Mouse (Mus musculus) intestine, embryonic 14.5 days (tissue): ENCODE data around the gene Ttll11. TPM values are rescaled to one million over a fixed set of nuclear protein-coding genes. Genes with fewer than 3 reads are reported as not detected.

Experiments
- ATAC-seq: fragments of 200-750 bp; cut with Nextera tagmentation; replicated peaks from 2 replicates; pipeline ENCODE4 v1.8.0; 2017; ENCODE audit warnings: low read depth, moderate number of reproducible peaks, moderate TSS enrichment, moderate library complexity; ENCODE audit not compliant: low FRiP score, low TSS enrichment
- DNase-seq: peaks from one replicate; pipeline ENCODE4 v3.0.0-alpha.2; 2018; ENCODE audit warnings: low spot score
- H3K27ac ChIP-seq: fragments of 300-500 bp; sonication (generic); 2 replicates; pipeline ENCODE4 v1.5.1; 2014; ENCODE audit warnings: low read depth, mild to moderate bottlenecking, control low read depth
- H3K27me3 ChIP-seq: fragments of 300-500 bp; sonication (generic); replicated peaks from 2 replicates; pipeline ENCODE4 v1.6.1; 2014; ENCODE audit warnings: low read length, control low read depth; ENCODE audit not compliant: control insufficient read depth, insufficient read depth
- H3K36me3 ChIP-seq: fragments of 300-500 bp; sonication (generic); 2 replicates; pipeline ENCODE4 v1.6.1; 2014; ENCODE audit warnings: low read length, control low read depth; ENCODE audit not compliant: control insufficient read depth, insufficient read depth
- H3K4me1 ChIP-seq: fragments of 300-500 bp; sonication (generic); replicated peaks from 2 replicates; pipeline ENCODE4 v1.6.1; 2014; ENCODE audit warnings: low read length, control low read depth, mixed read lengths; ENCODE audit not compliant: control insufficient read depth, insufficient read depth
- H3K4me2 ChIP-seq: fragments of 300-500 bp; sonication (generic); 2 replicates; pipeline ENCODE4 v1.6.1; 2014; ENCODE audit warnings: low read length
- H3K4me3 ChIP-seq: fragments of 300-500 bp; sonication (generic); 2 replicates; pipeline ENCODE4 v1.5.1; 2014; ENCODE audit warnings: low read depth, low read length, control low read depth, mixed read lengths
- H3K9ac ChIP-seq: fragments of 300-500 bp; sonication (generic); 2 replicates; pipeline ENCODE4 v1.6.1; 2014; ENCODE audit warnings: mild to moderate bottlenecking, low read length
- H3K9me3 ChIP-seq: fragments of 300-500 bp; sonication (generic); 2 replicates; pipeline ENCODE4 v1.6.1; 2016; ENCODE audit warnings: low read length, control low read depth; ENCODE audit not compliant: control insufficient read depth
- WGBS: fragments of 180-500 bp; shearing (Covaris S2); extraction: QIAGEN DNeasy Blood & Tissue Kit; methylation state at CpG from one replicate; pipeline ENCODE4 v1.1.7; 2014; 5-methylcytosine and 5-hydroxymethylcytosine counted together
- polyA plus RNA-seq: library from polyadenylated mRNA; unstranded; fragments of >200 nt; fragmentation: Nextera tagmentation; extraction: Ambion mirVana; gene quantifications from 2 replicates; pipeline ENCODE4 v1.2.1, GENCODE M21; 2014

Ttll11 gene
- polyA plus RNA-seq, 1 experiment from 2014 or later = 0.92 TPM

DNA sequence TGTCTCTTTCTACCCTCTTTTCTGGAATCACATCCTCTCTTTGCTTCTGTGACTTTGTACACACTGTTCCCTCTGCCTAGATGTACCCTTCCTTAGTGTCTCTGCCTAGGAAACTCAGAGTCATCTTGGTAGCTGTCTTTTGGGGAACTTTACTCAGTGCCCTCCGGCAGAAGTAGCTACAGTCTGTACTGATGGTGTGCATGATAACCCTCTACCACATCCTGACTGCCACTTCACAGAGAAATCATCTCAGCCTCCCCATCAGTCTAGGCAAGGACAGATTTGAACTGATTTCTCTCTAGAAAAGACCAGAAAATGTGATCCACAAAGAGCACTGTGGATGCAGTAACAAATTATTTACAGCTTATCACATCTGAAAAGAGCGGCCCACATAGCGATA is 2.2 kb upstream of the Ttll11 start:
- Histone ChIP-seq H3K9ac (no peak overlapping the region), H3K4me2 (no peak overlapping the region), H3K9me3 (no peaks in the 10 kb centered on the region), H3K27ac (no peak overlapping the region), H3K4me3 (no peak overlapping the region), H3K27me3 (peaks cover 8% of the 10 kb centered on the region; the same call in 1 of the 2 replicates), H3K4me1 (peaks cover 8% of the 10 kb centered on the region), H3K36me3 (no peaks in the 10 kb centered on the region)
- DNase-seq (no peak), ATAC-seq (no peak)
- whole genome bisulfite sequencing = 76% methylated on average over 3 of the region's 3 CpGs

- Histone ChIP-seq H3K4me1 (peaks cover 8% of the 10 kb centered on the region), H3K9me3 (no peaks in the 10 kb centered on the region), H3K9ac (peak overlapping the region; percentile 74), H3K36me3 (no peaks in the 10 kb centered on the region), H3K4me3 (peak overlapping the region; percentile 75), H3K4me2 (peak overlapping the region; percentile 97), H3K27me3 (peaks cover 7% of the 10 kb centered on the region; the same call in 1 of the 2 replicates), H3K27ac (no peak overlapping the region)
- peak; percentile 80 for DNase-seq
- WGBS = 1% methylated on average over 61 of the region's 76 CpGs
- ATAC-seq = peak; percentile 71
Measured at GRCm38 (mm10) chr2:35978941-35979643, 621 bp downstream of the Ttll11 start.

GRCm38 (mm10) chr2:35978276-35978933 is 1.3 kb downstream of the Ttll11 start:
- no peak for ATAC-seq
- no peak overlapping the region for H3K27ac ChIP-seq

DNA sequence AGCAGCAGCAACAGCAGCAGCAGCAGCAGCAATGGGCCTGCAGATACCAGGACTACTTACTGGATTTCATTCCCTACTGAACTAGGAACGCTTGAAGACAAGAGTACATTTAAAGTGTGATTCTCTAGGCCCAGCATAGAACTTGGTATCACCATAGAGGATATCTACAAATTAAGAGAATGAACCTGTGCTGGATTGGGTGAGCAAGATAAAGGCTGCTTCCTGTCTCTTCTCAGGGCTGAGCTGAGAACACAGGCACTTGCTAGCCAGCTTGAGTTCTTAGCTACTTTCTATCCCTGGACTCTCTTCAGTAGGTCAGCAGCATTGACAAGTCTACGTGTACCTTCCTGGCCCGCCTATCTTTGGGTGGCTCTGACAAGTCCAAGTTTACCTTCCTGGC is 2.0 kb downstream of the Ttll11 start:
- no peak overlapping the region for H3K4me3 ChIP-seq
- DNase-seq (no peak), ATAC-seq (no peak)
- no peaks in the 10 kb centered on the region for H3K36me3 ChIP-seq
- no peak overlapping the region for H3K27ac ChIP-seq
- H3K4me1 ChIP-seq = peaks cover 8% of the 10 kb centered on the region
- no peaks in the 10 kb centered on the region for H3K9me3 ChIP-seq
- H3K27me3 ChIP-seq = 0 out of 2 replicates have a peak, but pooled peaks cover 7% of the 10 kb centered on the region
- H3K4me2 ChIP-seq = no peak overlapping the region
- H3K9ac ChIP-seq = no peak overlapping the region
- WGBS = 93% methylated on average over 3 of the region's 3 CpGs

More at GRCm38 (mm10) chr2:35978276-35978933, 1.3 kb downstream of the Ttll11 start:
- peak; percentile 58 for DNase-seq
- Histone ChIP-seq H3K4me3 (peak overlapping the region; percentile 75), H3K4me1 (peaks cover 8% of the 10 kb centered on the region), H3K9ac (peak overlapping the region; percentile 74), H3K4me2 (peak overlapping the region; percentile 97), H3K27me3 (peaks cover 7% of the 10 kb centered on the region; the same call in 1 of the 2 replicates), H3K36me3 (no peaks in the 10 kb centered on the region), H3K9me3 (no peaks in the 10 kb centered on the region)
- WGBS = 28% methylated on average over 15 of the region's 15 CpGs

DNA sequence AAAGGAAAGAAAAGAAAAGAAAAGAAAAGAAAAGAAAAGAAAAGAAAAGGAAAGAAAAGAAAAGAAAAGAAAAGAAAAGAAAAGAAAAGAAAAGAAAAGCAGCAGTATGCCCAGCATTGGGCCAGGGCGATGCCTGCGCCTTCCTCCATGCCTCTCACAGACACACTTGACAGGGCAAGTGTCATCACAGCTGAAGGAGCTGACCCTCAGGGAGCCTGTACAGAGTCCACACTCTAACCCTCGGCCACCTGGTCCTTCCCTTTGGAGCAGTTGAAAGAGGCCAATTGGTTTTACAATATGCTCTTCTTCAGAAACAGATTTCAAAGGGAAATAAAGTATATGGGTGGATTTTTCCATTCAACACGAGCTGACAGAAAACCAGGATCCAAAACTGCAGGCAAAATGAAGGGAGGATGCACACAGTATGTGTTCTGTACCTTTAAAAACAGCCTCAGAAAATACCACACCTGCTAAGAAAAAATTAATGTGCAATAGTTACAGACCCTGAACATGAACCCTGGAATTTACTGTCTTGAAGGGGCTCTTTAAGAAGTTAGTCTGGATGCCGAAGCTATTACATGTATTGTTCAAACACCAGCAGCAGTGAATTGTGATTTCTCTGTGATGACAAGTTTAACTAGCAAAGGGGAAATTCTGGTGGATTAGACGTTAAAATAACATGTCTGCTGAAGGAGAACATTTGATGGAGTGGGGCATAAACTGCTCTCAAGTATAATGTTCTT is 7.3 kb downstream of the Ttll11 start:
- no peak for ATAC-seq

GRCm38 (mm10) chr2:35965883-35966513 is 13.7 kb downstream of the Ttll11 start:
- no peak for DNase-seq
- H3K27me3 ChIP-seq = no peaks in the 10 kb centered on the region

More for the DNA sequence above, 7.3 kb downstream of the Ttll11 start:
- Histone ChIP-seq H3K4me3 (no peak overlapping the region), H3K36me3 (no peaks in the 10 kb centered on the region), H3K9ac (no peak overlapping the region), H3K4me1 (no peaks in the 10 kb centered on the region), H3K9me3 (no peaks in the 10 kb centered on the region), H3K27me3 (no peaks in the 10 kb centered on the region), H3K4me2 (no peak overlapping the region), H3K27ac (no peak overlapping the region)
- no peak for DNase-seq
- 54% methylated on average over 6 of the region's 6 CpGs for WGBS

GRCm38 (mm10) chr2:35963280-35963679 is 16.4 kb downstream of the Ttll11 start:
- Histone ChIP-seq H3K4me2 (no peak overlapping the region), H3K27me3 (no peaks in the 10 kb centered on the region), H3K4me1 (no peaks in the 10 kb centered on the region), H3K27ac (no peak overlapping the region), H3K4me3 (no peak overlapping the region), H3K36me3 (no peaks in the 10 kb centered on the region), H3K9me3 (no peaks in the 10 kb centered on the region), H3K9ac (no peak overlapping the region)
- DNase-seq = no peak
- ATAC-seq = no peak
- WGBS = 74% methylated on average over 2 of the region's 2 CpGs

More at GRCm38 (mm10) chr2:35965883-35966513, 13.7 kb downstream of the Ttll11 start:
- no peaks in the 10 kb centered on the region for H3K9me3 ChIP-seq
- H3K4me1 ChIP-seq = no peaks in the 10 kb centered on the region
- WGBS = 59% methylated on average over 10 of the region's 10 CpGs
- H3K4me2 ChIP-seq = no peak overlapping the region
- no peak for ATAC-seq
- no peak overlapping the region for H3K9ac ChIP-seq
- H3K36me3 ChIP-seq = no peaks in the 10 kb centered on the region
- no peak overlapping the region for H3K4me3 ChIP-seq
- no peak overlapping the region for H3K27ac ChIP-seq

DNA sequence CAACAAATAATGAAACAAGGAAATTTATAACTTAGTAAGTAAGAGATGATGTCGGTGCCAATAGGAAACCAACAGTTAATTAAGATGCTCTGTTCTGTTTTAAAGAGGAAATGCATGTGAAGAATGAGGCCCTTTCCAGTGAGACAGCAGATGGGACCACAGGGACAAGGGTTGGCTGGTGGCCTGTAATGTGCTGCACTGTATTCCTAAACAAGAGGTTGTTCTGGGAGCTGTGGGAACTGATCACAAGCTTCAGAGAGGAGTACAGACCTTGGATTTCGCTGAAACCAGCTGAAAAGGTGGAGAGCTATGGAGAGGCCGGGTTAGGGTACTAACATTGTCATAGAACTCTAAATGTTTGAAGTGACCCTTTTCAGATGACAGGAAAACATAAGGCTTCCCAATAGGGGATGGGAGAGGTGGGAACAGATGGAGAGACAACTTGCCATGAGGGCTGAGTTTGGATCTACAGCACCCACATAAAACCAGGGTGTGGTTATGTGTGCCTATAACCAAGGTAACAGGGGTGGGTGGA is 18.1 kb downstream of the Ttll11 start:
- H3K27me3 ChIP-seq = no peaks in the 10 kb centered on the region
- DNase-seq (no peak), ATAC-seq (no peak)
- WGBS = 77% methylated on average over 3 of the region's 3 CpGs
- H3K36me3 ChIP-seq = no peaks in the 10 kb centered on the region
- no peak overlapping the region for H3K4me3 ChIP-seq
- no peaks in the 10 kb centered on the region for H3K9me3 ChIP-seq
- H3K27ac ChIP-seq = no peak overlapping the region
- H3K4me2 ChIP-seq = no peak overlapping the region
- H3K9ac ChIP-seq = no peak overlapping the region
- H3K4me1 ChIP-seq = no peaks in the 10 kb centered on the region
